Mouse (Mus musculus) activated CD4-positive, CD25-positive, alpha-beta regulatory T cell (primary cell): Measurements from ENCODE around the gene L1td1. TPM values are rescaled to one million over a fixed set of nuclear protein-coding genes. Genes with fewer than 3 reads are reported as not detected.

ENCODE experiments used
- polyA plus RNA-seq, 2 experiments: library from polyadenylated mRNA; unstranded; fragments of 100-300 nt; shearing (Covaris generic); gene quantifications; one replicate each; pipeline ENCODE4 v1.2.1; 2017

Gene L1td1
- not detected for polyA plus RNA-seq

GRCm38 (mm10) chr4:98726590-98727237 is at the start of gene L1td1:
Gene L1td1 (plus strand): TSS chr4:98726734.

Other genes starting within 250 kb of the L1td1 start
- gene Kank4, start 90.8 kb downstream of the L1td1 start, polyA plus RNA-seq: under 1 TPM in 1 of 2 experiments, not detected in 1; 0.48 TPM
- not detected for gene I0C0044D17Rik, start 97.1 kb downstream of the L1td1 start, polyA plus RNA-seq
- gene Usp1, start 197.1 kb downstream of the L1td1 start, polyA plus RNA-seq: 10 to 100 TPM; 69.9 to 78.9 TPM